Mouse (Mus musculus) forebrain, embryonic 14.5 days (tissue): ENCODE measurements at regions not wholly inside any gene's neighbourhood (a gene's known extent, or its start where the extent isn't known, plus 50 kb on each side); places are given as distances from the start of the nearest gene placed in this dataset.

Source experiments
- ATAC-seq: fragments of 200-750 bp; cut with Nextera tagmentation; 2 replicates; pipeline ENCODE4 v1.8.0; 2017; ENCODE audit warnings: mild to moderate bottlenecking, moderate library complexity
- DNase-seq: peaks from one replicate; pipeline ENCODE4 v3.0.0-alpha.2; 2015; ENCODE audit warnings: low spot score
- H3K27ac ChIP-seq: fragments of 300-500 bp; sonication (generic); 2 replicates; pipeline ENCODE4 v1.5.1; 2014; ENCODE audit warnings: low read depth, mild to moderate bottlenecking, control low read depth, low read length, moderate library complexity
- H3K27me3 ChIP-seq: fragments of 300-500 bp; sonication (generic); replicated peaks from 2 replicates; pipeline ENCODE4 v1.6.1; 2014; ENCODE audit warnings: low read length, control low read depth, mixed read lengths; ENCODE audit not compliant: control insufficient read depth, insufficient read depth
- H3K36me3 ChIP-seq: fragments of 300-500 bp; sonication (generic); 2 replicates; pipeline ENCODE4 v1.6.1; 2014; ENCODE audit warnings: low read length, control low read depth; ENCODE audit not compliant: control insufficient read depth, insufficient read depth
- H3K4me1 ChIP-seq: fragments of 300-500 bp; sonication (generic); 2 replicates; pipeline ENCODE4 v1.6.1; 2014; ENCODE audit warnings: antibody characterized with exemption, low read length, control low read depth; ENCODE audit not compliant: control insufficient read depth, insufficient read depth
- H3K4me2 ChIP-seq: fragments of 300-500 bp; sonication (generic); 2 replicates; pipeline ENCODE4 v1.6.1; 2014; ENCODE audit warnings: mild to moderate bottlenecking, control low read depth, low read length
- H3K4me3 ChIP-seq: fragments of 300-500 bp; sonication (generic); 2 replicates; pipeline ENCODE4 v1.5.1; 2014; ENCODE audit warnings: low read depth, low read length, control low read depth
- H3K9ac ChIP-seq: fragments of 300-500 bp; sonication (generic); 2 replicates; pipeline ENCODE4 v1.6.1; 2014; ENCODE audit warnings: mild to moderate bottlenecking, low read length, control low read depth, moderate library complexity
- H3K9me3 ChIP-seq: fragments of 300-500 bp; sonication (generic); replicated peaks from 2 replicates; pipeline ENCODE4 v1.6.1; 2016; ENCODE audit warnings: low read length, control low read depth, mixed read lengths; ENCODE audit not compliant: control insufficient read depth
- WGBS: fragments of 180-500 bp; shearing (Covaris S2); extraction: QIAGEN DNeasy Blood & Tissue Kit; methylation state at CpG from one replicate; pipeline ENCODE4 v1.1.7; 2014; 5-methylcytosine and 5-hydroxymethylcytosine counted together

GRCm38 (mm10) chr6:61103459-61104234, 76.5 kb upstream of the Ccser1 start:
- H3K4me3 ChIP-seq: no peak overlapping the region
- 0 out of 2 replicates have a peak, but pooled peaks cover 8% of the 10 kb centered on the region for H3K4me1 ChIP-seq
- no peak overlapping the region for H3K9ac ChIP-seq
- WGBS: 48% methylated on average over 4 of the region's 4 CpGs
- no peak for ATAC-seq
- DNase-seq: no peak
- no peaks in the 10 kb centered on the region for H3K9me3 ChIP-seq
- H3K27me3 ChIP-seq: no peaks in the 10 kb centered on the region
- H3K36me3 ChIP-seq: no peaks in the 10 kb centered on the region
- H3K27ac ChIP-seq: no peak overlapping the region
- no peak overlapping the region for H3K4me2 ChIP-seq

- DNase-seq (no peak), ATAC-seq (no peak)
- Histone ChIP-seq H3K4me3 (no peak overlapping the region), H3K9me3 (no peaks in the 10 kb centered on the region), H3K36me3 (no peaks in the 10 kb centered on the region), H3K9ac (no peak overlapping the region), H3K27me3 (no peaks in the 10 kb centered on the region), H3K4me1 (no peaks in the 10 kb centered on the region), H3K4me2 (no peak overlapping the region), H3K27ac (no peak overlapping the region)
- 84% methylated on average over 1 of the region's 1 CpGs for WGBS
Observed at GRCm38 (mm10) chr6:61115250-61115649, 64.9 kb upstream of the Ccser1 start.

GRCm38 (mm10) chr6:61119590-61119989, 60.5 kb upstream of the Ccser1 start:
- Histone ChIP-seq H3K27me3 (no peaks in the 10 kb centered on the region), H3K27ac (no peak overlapping the region), H3K4me3 (no peak overlapping the region), H3K9ac (no peak overlapping the region), H3K36me3 (no peaks in the 10 kb centered on the region), H3K4me2 (no peak overlapping the region), H3K4me1 (no peaks in the 10 kb centered on the region), H3K9me3 (no peaks in the 10 kb centered on the region)
- DNase-seq: no peak
- 82% methylated on average over 2 of the region's 2 CpGs for WGBS
- ATAC-seq: no peak

- Histone ChIP-seq H3K36me3 (no peaks in the 10 kb centered on the region), H3K4me3 (no peak overlapping the region), H3K9me3 (no peaks in the 10 kb centered on the region), H3K9ac (no peak overlapping the region), H3K27me3 (no peaks in the 10 kb centered on the region), H3K27ac (no peak overlapping the region), H3K4me2 (no peak overlapping the region), H3K4me1 (no peaks in the 10 kb centered on the region)
- no peak for DNase-seq
- no peak for ATAC-seq
- 55% methylated on average over 3 of the region's 3 CpGs for WGBS
Observed at GRCm38 (mm10) chr6:61125431-61125830, 54.7 kb upstream of the Ccser1 start.

GRCm38 (mm10) chr6:61127238-61127637, 52.9 kb upstream of the Ccser1 start:
- ATAC-seq (no peak), DNase-seq (no peak)
- 21% methylated on average over 1 of the region's 1 CpGs for WGBS
- Histone ChIP-seq H3K9me3 (no peaks in the 10 kb centered on the region), H3K36me3 (no peaks in the 10 kb centered on the region), H3K4me3 (no peak overlapping the region), H3K4me1 (no peaks in the 10 kb centered on the region), H3K4me2 (no peak overlapping the region), H3K9ac (no peak overlapping the region), H3K27ac (no peak overlapping the region), H3K27me3 (no peaks in the 10 kb centered on the region)

- Histone ChIP-seq H3K36me3 (no peaks in the 10 kb centered on the region), H3K4me1 (no peaks in the 10 kb centered on the region), H3K27me3 (no peaks in the 10 kb centered on the region), H3K9me3 (no peaks in the 10 kb centered on the region), H3K27ac (no peak overlapping the region), H3K4me2 (no peak overlapping the region), H3K4me3 (no peak overlapping the region), H3K9ac (no peak overlapping the region)
- no peak for DNase-seq
- ATAC-seq: no peak
- WGBS: 83% methylated on average over 1 of the region's 1 CpGs
Observed at GRCm38 (mm10) chr6:61128211-61128610, 51.9 kb upstream of the Ccser1 start.
